Mouse (Mus musculus) kidney, adult 9 months (tissue): ENCODE measurements around the gene Gys1.
"Not testable (repeated sequence)": the region's sequence is repeated elsewhere in the genome, so short reads cannot be mapped to it uniquely, and the experiment has no call there.

Experiments
- DNase-seq: peaks from one replicate; pipeline ENCODE4 v3.0.0; 2022

Gys1 gene

DNA sequence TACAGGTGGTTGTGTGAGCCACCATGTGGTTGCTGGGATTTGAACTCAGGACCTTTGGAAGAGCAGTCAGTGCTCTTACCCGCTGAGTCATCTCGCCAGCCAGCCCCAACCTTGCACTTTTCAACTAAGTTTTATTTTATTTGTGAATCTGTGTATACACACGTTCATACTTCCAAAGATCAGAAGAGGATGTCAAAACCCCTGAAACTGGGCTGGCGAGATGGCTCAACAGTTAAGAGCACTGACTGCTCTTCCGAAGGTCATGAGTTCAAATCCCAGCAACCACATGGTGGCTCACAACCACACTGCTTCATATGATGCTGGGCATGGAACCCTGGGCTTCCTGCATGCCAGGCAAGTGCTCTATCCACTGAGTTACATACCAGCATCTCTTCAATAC is 50.3 kb downstream of the Gys1 start:
- not testable (repeated sequence) for DNase-seq

DNA sequence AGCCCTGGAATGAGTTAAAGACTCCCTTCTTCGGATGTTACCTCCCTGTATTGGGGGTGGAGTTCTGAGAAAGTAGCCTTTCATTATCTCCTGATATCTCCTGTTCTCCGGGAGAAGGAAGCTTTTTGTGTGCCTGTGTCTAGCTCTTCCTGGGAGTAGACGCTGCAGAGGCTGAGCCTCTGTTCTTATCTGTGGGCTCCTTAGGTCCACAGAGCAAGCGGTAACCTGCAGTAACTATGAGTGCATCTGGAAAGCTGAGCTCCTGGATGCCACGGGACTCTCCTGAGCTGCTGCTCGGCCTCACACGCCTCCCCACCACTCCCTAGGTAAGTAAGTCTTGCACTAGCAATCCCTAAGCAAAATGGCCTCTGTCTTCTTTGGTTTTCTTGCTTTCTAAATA is 51.5 kb downstream of the Gys1 start:
- DNase-seq = no peak

DNA sequence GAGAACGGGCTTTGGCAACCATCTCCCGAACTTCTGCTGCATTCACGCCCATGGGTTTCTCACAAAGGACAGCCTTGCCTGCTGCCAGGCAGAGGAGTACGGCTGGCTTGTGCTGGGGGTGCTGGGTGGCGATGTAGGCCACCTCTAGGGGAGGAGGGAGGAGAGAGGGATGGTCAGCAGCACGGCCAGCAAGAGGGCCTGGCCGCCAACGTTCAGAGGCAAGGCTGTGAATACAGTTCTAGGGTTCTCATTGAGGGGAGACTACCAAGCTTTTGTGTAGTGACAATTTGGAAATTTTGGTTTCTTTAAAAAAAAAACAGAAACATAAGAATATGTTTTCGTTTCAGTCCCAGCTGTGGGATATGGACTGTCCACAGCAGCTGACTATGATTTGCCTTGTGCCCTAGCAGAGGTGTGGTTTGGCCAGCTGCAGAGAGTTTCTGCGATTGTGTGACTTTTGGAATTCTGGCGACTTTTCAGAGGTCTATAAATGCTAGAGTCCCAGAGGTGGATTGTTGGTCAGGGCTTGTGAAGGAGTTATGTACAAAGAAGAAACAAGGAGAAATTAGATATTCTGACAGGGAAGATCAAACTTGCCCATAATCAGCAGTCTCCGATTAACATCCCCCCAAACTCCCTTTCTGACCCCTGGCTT is 52.2 kb downstream of the Gys1 start, which contains the start of gene Gm45808:
Gene Gm45808, minus strand, starts transcription at position 51 of the 655 bp plus-strand sequence.
- DNase-seq = no peak

DNA sequence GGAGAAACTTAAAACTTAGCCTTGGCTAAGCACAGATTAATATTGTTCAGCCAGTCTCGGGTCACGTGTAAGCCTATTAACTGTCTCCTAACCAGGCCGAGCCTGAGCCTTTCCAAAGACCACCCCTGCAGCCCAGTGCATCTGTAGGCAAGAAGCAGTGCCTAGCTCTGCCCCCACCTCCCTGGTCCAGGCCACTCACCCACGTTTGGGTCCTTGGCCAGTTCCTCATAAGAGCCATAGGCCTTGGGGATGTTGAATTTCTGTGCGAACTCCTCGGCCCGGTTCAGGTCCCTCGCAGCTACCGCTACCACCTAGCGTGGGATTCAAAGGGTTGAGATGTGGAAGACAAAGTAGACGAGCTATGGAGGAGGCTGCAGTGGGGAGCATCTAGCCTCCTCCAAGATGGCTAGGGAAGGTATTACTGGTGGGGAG is 53.2 kb downstream of the Gys1 start:
- no peak for DNase-seq

DNA sequence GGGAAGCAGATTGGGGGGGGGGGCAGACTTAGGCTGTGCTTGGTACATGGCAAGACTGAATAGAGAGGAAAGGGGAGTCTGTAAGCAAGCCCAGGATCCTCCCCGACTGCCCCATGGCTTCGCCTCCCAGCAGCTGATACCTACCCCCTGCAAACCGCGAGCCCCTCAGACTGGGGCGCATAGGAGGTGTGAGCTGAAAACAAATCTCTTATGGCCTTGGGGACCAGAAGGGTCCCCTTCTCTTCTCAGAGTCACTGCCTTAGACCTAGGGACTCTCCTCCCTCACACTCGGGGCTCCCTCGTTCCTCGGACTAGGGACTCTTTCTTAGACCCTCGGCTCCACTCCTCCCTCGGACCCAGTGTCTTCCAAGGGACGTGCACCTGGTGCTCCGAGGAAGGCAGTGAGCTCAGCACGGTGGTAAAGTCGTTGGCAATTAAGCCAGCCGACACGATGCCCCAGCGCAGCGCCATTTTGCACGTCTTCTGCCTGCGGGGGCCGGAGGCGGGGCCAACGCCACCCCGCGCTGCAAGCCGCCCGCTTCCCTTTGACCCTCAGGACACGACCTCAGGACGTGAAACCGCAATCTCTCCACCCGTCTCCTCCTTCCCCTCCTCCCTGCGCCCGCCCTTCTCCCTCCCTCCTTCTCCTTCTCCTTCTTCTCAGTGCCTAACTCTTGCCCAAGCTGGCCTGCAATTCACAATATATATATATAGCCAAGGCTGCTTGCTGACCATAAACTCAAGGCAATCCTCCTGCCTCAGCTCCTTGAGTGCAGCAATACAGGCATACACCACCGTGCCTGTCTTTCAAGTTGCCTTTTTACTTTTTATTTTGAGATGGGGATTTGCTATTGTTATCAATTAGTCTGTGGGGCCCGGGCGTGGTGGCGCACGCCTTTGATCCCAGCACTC is 53.9 kb downstream of the Gys1 start, which contains the start of gene Dhdh:
Gene Dhdh, minus strand, starts transcription at position 513 of the 912 bp plus-strand sequence.
- peak; percentile 63 for DNase-seq

DNA sequence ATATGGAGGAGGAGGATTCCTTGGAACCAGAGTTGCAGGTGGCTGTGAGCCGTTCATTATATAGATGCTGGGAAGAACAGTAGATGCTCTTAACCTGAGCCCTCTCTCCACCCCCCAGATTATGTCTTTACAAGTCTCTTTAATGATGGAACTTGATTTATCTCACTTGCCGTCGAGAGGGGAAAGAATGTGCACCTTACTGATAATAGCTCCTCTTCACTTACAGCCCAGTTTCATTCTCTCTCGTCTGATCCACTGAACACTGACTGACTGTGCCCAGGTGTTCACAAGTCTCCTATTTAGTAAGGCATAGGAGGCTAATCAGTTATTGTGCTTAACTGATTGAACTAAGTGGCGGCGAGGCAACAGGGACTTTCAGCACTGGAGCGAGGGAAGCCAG is 54.9 kb downstream of the Gys1 start:
- DNase-seq = no peak

DNA sequence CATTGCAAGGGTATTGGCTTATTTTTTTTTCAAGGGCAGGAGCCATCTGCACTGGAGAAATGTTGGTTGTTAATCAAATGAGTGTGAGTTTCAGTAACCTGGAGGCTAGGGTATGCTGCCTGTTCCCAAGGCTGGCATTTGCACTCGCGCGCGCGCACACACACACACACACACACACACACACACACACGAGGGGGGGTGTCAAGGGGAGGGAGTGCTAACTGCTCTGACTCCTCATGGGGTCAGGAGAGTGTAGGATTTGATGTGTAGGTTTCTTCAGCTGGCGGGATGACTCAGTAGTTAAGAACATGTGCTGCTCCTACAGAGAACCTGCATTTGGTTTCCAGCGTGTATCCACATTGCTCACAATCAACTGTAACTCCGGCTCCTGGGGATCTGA is 56.2 kb downstream of the Gys1 start:
- no peak for DNase-seq

DNA sequence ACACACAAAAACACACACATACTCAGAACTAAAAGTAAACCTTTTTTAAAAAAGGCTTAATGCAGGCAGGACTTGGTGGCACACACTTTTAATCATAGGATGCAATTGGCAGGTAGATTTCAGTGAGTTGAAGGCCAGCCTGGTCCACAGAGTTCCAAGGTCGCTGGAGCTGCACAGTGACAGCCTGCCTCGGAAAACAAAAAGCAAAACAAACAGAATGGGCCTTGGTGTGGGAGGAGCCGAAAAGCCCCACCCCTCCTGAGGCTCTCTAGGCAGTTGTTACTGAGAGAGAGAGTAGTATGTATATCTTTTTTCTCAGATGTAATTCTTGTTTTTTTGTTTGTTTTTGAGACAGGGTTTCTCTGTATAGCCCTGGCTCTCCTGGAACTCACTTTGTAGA is 56.6 kb downstream of the Gys1 start:
- peak; percentile 54 for DNase-seq

DNA sequence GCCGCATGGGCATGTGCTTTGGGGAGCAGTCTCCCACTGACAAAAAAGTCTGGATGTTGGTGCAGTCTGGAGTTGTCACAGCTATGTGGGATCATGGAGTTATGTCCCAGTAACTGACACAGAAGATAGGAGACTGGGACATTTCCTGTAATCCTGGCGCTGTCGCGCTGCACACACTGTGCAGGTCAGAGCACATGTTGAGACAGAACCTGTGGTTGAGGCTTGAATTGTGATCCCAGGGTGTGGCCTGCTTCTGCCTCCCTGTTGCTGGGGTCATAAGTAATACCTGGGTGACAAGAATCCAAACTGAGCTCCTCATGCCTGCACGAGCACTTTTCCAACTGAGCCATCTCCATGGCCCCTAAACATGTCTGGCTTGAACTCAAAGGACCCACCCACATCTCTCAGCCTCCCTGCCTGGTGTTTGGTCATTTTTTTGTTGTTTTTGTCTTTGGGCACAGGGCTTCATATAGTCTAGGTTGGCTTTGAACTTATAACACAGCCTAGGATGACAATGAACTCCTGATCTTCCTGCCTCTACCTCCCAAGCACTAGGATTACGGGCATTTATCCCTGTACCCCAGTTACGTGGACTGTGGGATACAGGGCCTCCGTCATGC is 57.7 kb downstream of the Gys1 start:
- no peak for DNase-seq

DNA sequence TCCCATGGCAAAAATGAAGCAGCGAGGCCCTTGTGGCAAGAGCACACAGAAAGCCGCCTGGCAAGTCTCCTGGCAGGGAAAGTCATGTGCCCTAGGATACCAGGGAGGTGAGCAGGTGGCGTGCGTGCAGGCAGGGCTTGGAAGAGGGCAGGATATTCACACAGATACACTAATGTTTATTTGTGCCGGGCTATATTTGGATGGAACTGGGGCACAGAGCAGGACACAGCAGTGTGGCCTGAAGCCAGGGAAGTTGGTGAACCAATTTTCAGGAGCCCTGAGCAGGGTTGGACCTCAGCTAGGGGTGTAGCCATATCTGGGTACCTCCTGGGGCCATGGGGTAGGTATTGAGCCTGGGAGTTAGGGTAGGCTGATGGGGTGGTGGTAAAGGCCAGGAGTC is 58.3 kb downstream of the Gys1 start:
- no peak for DNase-seq

DNA sequence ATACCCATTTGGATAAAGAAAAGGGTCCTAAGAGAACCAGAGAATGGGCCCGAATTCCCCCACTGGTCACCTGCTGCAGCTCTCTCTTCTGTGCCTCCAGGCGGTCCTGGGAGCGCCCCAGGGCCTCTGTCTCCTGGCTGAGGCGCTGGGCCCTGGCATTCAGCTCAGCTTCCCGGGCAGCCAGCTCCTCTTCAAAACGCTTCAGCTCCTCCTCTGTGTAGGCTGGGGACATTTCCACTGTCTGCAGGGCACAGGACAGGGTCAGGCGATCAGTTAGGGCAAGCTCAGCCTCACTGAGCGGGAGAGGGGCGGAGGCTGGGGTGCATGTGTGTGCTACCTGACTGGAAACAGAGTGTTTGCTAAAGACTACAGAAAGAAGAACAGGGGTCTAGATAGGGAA is 59.9 kb downstream of the Gys1 start:
- DNase-seq = no peak

DNA sequence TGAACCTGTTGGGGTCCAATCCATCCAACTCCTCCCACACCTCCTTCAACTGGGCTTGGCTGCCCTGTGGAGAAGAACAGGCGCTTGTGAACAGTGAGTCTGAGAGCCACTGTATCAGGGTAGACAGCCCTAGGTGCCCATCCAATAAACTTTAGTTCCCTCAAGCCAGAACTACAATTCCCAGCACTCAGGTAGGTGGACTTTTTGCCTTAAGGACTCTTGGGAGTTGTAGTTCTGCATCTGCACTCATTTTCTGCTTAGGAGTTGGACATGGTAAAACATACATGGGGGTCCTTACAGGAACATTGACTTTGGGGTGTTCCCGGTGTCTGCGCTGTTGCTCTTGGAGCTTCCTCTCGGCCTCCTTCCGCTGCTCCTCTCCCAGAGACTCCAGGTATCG is 63.8 kb downstream of the Gys1 start:
- no peak for DNase-seq
